Mouse (Mus musculus) midbrain, embryonic 15.5 days (tissue): ENCODE results near the gene Olfr1358. TPM values are rescaled to one million over a fixed set of nuclear protein-coding genes. Genes with fewer than 3 reads are reported as not detected.
"Not testable (repeated sequence)": the region's sequence is repeated elsewhere in the genome, so short reads cannot be mapped to it uniquely, and the experiment has no call there.

Experiments used
- ATAC-seq: fragments of 200-750 bp; cut with Nextera tagmentation; replicated peaks from 2 replicates; pipeline ENCODE4 v1.8.0; 2017; ENCODE audit warnings: moderate TSS enrichment
- H3K27ac ChIP-seq: fragments of 300-500 bp; sonication (generic); 2 replicates; pipeline ENCODE4 v1.5.1; 2015; ENCODE audit warnings: mild to moderate bottlenecking, inconsistent platforms
- H3K27me3 ChIP-seq: fragments of 300-500 bp; sonication (generic); replicated peaks from 2 replicates; pipeline ENCODE4 v1.6.1; 2015; ENCODE audit warnings: inconsistent platforms
- H3K36me3 ChIP-seq: fragments of 300-500 bp; sonication (generic); replicated peaks from 2 replicates; pipeline ENCODE4 v1.6.1; 2015; ENCODE audit warnings: inconsistent platforms
- H3K4me1 ChIP-seq: fragments of 300-500 bp; sonication (generic); 2 replicates; pipeline ENCODE4 v1.6.1; 2015; ENCODE audit warnings: inconsistent platforms
- H3K4me2 ChIP-seq: fragments of 300-500 bp; sonication (generic); 2 replicates; pipeline ENCODE4 v1.6.1; 2015; ENCODE audit warnings: inconsistent platforms, mild to moderate bottlenecking, moderate library complexity
- H3K4me3 ChIP-seq: fragments of 300-500 bp; sonication (generic); 2 replicates; pipeline ENCODE4 v1.5.1; 2015; ENCODE audit warnings: mild to moderate bottlenecking, inconsistent platforms
- H3K9ac ChIP-seq: fragments of 300-500 bp; sonication (generic); 2 replicates; pipeline ENCODE4 v1.6.1; 2015; ENCODE audit warnings: mild to moderate bottlenecking, inconsistent platforms
- H3K9me3 ChIP-seq: fragments of 300-500 bp; sonication (generic); 2 replicates; pipeline ENCODE4 v1.6.1; 2016; ENCODE audit warnings: inconsistent platforms
- WGBS: fragments of 180-500 bp; shearing (Covaris S2); methylation state at CpG from one replicate; pipeline ENCODE4 v1.1.7; 2015; ENCODE audit warnings: mixed read lengths; 5-methylcytosine and 5-hydroxymethylcytosine counted together
- polyA plus RNA-seq: library from polyadenylated mRNA; unstranded; fragments of >200 nt; fragmentation: Nextera tagmentation; extraction: Ambion mirVana; gene quantifications from 2 replicates; pipeline ENCODE4 v1.2.1, GENCODE M21; 2015

Olfr1358 gene
- polyA plus RNA-seq: not detected in 2 replicates

DNA sequence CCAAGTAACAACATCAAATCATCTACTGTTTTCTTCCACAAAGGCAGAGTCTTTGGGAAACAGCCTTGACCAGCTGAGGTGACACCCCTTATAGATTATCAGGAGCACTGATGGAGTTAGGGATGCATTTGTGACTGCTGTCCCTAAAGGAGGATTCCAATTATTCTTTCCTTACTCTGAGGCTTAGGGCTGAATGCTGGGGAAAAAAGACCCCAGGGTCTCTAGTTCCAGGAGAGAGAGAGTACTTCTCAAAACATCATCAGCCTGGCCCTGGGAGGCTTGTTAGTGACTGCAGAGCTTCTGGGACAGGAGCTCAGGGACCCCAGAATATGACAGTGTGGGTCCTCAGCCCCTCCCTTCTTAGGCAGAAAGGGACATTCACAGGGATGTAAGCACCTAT lies at the start of gene Olfr1358:
Olfr1358 (plus strand) TSS at position 301 of the 400 bp plus-strand sequence.
- Histone ChIP-seq H3K36me3 (no peaks in the 10 kb centered on the region), H3K27me3 (no peaks in the 10 kb centered on the region), H3K9ac (no peak within 1 kb of the TSS), H3K9me3 (no peaks in the 10 kb centered on the region), H3K4me2 (no peak within 1 kb of the TSS), H3K27ac (no peak within 1 kb of the TSS), H3K4me3 (no peak within 1 kb of the TSS), H3K4me1 (no peaks in the 10 kb centered on the region)
- ATAC-seq: no peak

DNA sequence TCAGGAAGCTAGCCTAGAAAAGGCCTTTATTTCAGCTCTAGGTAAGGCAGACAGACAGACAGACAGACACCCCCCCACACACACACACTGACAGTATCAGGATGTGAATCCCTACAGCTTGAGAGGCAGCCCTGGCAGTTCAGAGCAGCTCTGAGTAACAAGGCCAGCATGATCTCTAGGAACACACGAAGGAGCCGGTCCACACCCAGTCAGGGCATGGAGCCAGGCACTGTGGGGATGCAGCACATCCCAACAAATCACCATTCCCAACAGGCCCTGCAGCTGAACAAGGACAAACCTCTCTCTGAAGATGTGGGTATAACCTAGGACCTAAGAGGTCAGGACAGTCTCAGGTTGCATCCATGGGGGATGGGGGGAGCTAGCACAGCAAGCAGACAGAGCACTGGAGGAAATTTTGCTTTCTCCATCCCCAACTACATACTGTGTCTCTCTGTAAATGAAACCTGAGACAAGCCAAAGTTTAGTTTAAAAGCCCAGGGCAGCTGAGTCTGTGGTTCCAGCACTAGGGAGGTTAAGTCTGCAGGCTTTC lies 49.4 kb upstream of the Olfr1358 start:
- 62% methylated on average over 2 of the region's 2 CpGs for whole genome bisulfite sequencing
- ATAC-seq: no peak

DNA sequence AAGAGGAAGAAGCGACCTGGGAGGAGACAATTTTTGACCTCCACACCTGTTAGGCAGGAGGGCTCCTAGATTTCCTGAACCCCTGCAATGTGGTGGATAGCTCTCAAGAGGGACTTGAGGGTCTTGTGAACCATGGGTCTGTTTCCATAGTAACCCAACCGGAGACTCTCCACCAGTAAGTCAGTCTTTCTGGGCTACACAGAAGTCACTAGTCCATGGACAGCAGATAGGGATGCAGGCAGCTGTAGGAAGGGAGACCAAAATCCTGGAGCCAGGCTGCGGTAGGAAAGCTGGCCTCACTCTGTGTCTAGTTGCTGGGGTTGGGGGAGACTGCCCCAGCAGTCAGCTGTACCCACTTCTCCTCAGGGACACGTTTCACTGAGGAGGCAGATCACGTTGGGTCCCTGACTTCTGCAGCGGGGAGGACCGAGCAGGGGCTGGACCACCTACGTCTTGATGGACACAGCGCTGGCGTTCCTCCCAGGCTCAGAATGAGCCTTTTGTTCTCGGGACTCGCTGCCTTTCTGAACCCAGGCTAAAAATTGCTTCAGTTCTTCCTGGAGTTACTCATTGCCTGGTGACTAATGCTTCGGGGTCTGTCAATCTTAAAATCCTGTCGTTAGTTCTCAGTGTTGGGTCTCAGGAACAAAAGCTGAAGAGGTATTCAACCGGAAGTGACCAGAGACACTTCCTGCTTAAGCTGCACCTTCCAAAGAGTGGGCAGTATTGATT lies 46.5 kb upstream of the Olfr1358 start:
- no peaks in the 10 kb centered on the region for H3K36me3 ChIP-seq
- H3K4me1 ChIP-seq: 0 out of 2 replicates have a peak, but pooled peaks cover 4% of the 10 kb centered on the region
- H3K4me2 ChIP-seq: no peak overlapping the region
- no peak overlapping the region for H3K27ac ChIP-seq
- peak; percentile 57 for ATAC-seq
- H3K4me3 ChIP-seq: no peak overlapping the region
- WGBS: 37% methylated on average over 15 of the region's 15 CpGs
- H3K9me3 ChIP-seq: no peaks in the 10 kb centered on the region
- no peak overlapping the region for H3K9ac ChIP-seq
- no peaks in the 10 kb centered on the region for H3K27me3 ChIP-seq

More for the DNA sequence above, 49.4 kb upstream of the Olfr1358 start:
- H3K9me3 ChIP-seq: no peaks in the 10 kb centered on the region
- no peaks in the 10 kb centered on the region for H3K27me3 ChIP-seq
- H3K27ac ChIP-seq: no peak overlapping the region
- no peak overlapping the region for H3K4me3 ChIP-seq
- peaks cover 24% of the 10 kb centered on the region for H3K4me1 ChIP-seq
- no peak overlapping the region for H3K4me2 ChIP-seq
- H3K36me3 ChIP-seq: no peaks in the 10 kb centered on the region
- H3K9ac ChIP-seq: no peak overlapping the region

DNA sequence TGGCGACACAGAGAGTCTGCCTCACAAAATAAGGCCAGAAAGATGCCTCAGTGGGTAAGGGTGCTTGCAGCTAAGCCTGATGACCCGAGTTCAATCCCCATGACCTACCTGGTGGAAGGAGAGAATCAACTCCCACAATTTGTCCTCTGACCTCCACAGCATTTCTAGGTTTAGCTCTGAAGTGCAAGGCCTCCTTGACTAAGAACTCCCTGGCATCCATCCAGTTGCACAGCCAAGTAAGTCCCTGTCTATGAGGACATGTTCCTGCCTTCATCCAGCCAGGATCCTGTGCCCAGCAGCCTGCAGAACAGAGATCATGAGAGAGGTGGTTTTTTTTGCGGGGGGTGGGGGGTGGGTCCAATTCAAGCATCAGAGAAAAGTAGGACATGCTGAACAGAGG lies 45.2 kb upstream of the Olfr1358 start:
- no peak for ATAC-seq
- H3K4me1 ChIP-seq: 0 out of 2 replicates have a peak, but pooled peaks cover 4% of the 10 kb centered on the region
- H3K36me3 ChIP-seq: no peaks in the 10 kb centered on the region
- WGBS: 74% methylated on average over 3 of the region's 3 CpGs
- H3K27me3 ChIP-seq: no peaks in the 10 kb centered on the region
- no peak overlapping the region for H3K27ac ChIP-seq
- no peak overlapping the region for H3K4me2 ChIP-seq
- no peaks in the 10 kb centered on the region for H3K9me3 ChIP-seq
- H3K4me3 ChIP-seq: no peak overlapping the region
- H3K9ac ChIP-seq: no peak overlapping the region

DNA sequence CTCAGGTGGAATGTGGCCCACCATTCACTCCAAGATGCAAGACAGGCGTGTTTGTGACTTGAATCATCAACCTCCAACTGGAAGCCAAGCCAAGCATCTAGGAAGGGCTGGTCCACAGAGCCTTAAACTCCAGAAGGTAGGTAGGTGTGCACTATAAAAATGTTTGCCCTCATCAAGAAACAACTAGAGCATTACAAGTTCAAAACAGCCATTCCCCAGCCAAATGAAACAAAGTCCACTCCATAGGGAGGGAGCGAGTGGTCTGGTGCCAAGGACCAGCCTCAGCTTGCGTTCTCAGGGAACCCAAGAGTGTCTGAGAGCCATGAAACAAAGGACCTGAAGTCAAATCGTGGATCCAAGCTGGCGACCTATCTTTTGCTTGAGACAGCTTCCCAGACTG lies 43.8 kb upstream of the Olfr1358 start:
- no peaks in the 10 kb centered on the region for H3K27me3 ChIP-seq
- ATAC-seq: no peak

DNA sequence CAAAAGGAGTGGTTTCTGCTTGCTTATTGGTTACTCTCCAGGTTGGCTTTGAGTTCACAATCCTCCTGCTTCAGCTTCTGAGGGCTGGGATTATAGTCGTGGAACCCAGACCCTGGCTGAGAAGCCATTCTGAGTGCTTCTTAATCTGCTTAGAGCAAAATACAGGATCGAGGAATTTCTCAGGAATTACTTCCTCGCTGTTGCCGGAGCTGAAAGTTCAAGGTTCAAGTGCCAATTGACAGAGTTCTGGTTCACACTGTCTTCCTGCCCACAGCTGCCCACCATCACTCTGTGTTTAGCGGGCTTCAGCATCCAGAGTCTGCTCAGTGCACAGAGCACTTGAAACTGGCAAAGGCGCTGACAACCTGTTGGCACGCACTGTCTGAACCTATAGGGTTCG lies 42.5 kb upstream of the Olfr1358 start:
- Histone ChIP-seq H3K4me2 (no peak overlapping the region), H3K27me3 (no peaks in the 10 kb centered on the region), H3K4me3 (no peak overlapping the region), H3K27ac (no peak overlapping the region), H3K4me1 (0 out of 2 replicates have a peak, but pooled peaks cover 4% of the 10 kb centered on the region), H3K36me3 (no peaks in the 10 kb centered on the region), H3K9ac (no peak overlapping the region), H3K9me3 (no peaks in the 10 kb centered on the region)
- 71% methylated on average over 8 of the region's 8 CpGs for whole genome bisulfite sequencing
- no peak for ATAC-seq

More for the DNA sequence above, 43.8 kb upstream of the Olfr1358 start:
- Histone ChIP-seq H3K36me3 (no peaks in the 10 kb centered on the region), H3K4me2 (no peak overlapping the region), H3K27ac (no peak overlapping the region), H3K9ac (no peak overlapping the region), H3K9me3 (no peaks in the 10 kb centered on the region), H3K4me1 (0 out of 2 replicates have a peak, but pooled peaks cover 4% of the 10 kb centered on the region), H3K4me3 (no peak overlapping the region)
- 55% methylated on average over 5 of the region's 5 CpGs for WGBS

DNA sequence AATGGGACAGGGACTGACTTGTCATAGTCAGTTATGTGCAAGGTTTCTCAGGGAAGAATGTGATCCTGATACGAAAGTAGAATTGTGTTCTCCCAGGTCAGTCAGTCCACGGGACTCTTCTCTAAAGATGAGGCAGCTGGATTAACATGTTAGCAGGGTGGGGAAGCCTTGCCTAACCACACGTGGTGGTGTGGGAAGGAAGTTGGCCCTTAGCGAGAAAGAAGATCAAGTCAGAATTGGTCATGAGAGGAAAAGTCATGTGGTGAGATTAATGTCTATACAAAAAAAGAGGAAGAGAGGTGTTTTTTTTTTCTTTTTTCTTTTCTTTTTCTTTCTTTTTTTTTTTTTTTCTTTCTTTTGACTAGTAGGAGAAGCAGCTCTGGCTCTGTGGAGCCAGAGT lies 40.4 kb upstream of the Olfr1358 start:
- no peak for ATAC-seq
- Histone ChIP-seq H3K9ac (no peak overlapping the region), H3K4me3 (no peak overlapping the region), H3K36me3 (no peaks in the 10 kb centered on the region), H3K4me1 (peaks cover 6% of the 10 kb centered on the region), H3K9me3 (no peaks in the 10 kb centered on the region), H3K4me2 (no peak overlapping the region), H3K27ac (no peak overlapping the region), H3K27me3 (no peaks in the 10 kb centered on the region)
- WGBS: 72% methylated on average over 4 of the region's 4 CpGs

DNA sequence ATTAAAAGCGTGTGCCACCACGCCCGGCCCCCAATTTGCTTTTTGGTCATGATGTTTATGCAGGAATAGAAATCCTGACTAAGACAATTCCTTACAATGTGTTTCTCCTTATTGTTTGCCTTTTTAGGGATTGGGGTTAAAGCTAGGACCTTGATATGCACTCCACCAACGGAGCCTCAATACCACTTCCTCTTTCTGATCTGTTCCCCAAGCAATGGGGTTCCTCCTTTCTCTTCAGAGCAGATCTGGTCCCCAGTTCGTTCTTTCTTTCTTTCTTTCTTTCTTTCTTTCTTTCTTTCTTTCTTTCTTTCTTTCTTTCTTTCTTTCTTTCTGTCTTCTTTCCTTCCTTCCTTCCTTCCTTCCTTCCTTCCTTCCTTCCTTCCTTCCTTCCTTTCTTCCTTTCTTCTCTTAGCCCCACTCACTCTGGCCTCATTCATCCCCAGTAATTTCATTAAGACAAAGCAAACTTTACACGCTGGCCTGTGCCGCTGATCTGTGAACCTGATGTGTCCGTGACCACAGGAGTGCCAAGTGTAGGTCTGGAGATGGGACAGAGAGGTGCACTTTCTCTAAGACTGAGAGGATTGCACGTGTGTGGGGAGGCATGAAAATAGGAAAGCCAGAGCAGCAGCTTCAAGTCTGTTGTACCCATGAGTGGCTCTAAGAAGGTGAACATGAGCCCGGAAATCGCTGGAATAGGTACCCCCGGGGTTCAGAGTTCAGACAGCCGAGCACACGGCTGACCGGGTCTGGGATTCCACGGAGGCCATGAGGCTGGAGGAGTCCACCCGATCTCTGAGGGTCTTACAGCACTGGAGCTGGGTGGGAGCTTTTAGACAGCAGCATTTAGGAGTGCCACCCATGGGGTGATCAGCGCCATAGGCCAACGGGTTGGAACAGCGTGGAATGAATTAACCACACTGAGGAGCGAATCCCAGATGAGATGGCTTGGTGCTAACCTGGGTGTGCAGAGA lies 36.0 kb upstream of the Olfr1358 start:
- WGBS: 34% methylated on average over 21 of the region's 21 CpGs

DNA sequence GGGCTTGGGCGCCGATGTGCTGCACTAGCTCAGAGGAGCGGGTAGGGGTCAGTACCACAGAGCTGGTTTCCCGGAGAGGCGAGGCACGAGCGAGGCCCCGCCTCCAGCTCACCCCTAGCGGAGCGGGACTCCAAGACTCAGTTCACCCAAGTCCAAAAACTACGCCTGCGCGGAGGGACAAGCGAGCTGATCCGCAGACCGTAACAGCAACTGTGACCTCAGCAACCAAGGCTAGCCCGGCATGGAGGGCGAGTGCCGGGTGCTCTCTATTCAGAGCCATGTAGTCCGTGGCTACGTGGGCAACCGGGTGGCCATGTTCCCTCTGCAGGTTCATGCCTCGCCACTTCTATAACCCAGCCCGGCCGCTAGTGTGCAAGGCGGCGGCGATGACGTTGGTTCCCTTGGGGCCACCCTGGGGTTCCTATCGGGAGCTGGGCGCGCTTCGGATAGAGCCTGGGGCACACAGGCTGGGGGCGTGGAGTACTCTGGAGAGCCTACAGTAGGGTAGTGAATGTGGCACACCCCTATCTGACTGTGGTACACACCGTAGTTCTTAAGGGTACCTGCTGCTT lies 35.2 kb upstream of the Olfr1358 start:
- Histone ChIP-seq H3K4me2 (peak overlapping the region; percentile 96), H3K9ac (peak overlapping the region; percentile 52), H3K27me3 (peaks cover 7% of the 10 kb centered on the region), H3K4me1 (peaks cover 14% of the 10 kb centered on the region), H3K4me3 (peak overlapping the region; percentile 57), H3K9me3 (no peaks in the 10 kb centered on the region), H3K27ac (peak overlapping the region; percentile 4; the same call in 1 of the 2 replicates), H3K36me3 (no peaks in the 10 kb centered on the region)
- ATAC-seq: peak; percentile 95
- WGBS: under 1% methylated on average over 35 of the region's 35 CpGs

More for the DNA sequence above, 36.0 kb upstream of the Olfr1358 start:
- ATAC-seq: no peak
- Histone ChIP-seq H3K4me2 (peak overlapping the region; percentile 96), H3K27me3 (peaks cover 7% of the 10 kb centered on the region), H3K36me3 (no peaks in the 10 kb centered on the region), H3K4me3 (peak overlapping the region; percentile 57), H3K27ac (0 out of 2 replicates have a peak overlapping the region, but pooled peaks have one; percentile 4), H3K9me3 (no peaks in the 10 kb centered on the region), H3K4me1 (peaks cover 14% of the 10 kb centered on the region), H3K9ac (peak overlapping the region; percentile 52)

DNA sequence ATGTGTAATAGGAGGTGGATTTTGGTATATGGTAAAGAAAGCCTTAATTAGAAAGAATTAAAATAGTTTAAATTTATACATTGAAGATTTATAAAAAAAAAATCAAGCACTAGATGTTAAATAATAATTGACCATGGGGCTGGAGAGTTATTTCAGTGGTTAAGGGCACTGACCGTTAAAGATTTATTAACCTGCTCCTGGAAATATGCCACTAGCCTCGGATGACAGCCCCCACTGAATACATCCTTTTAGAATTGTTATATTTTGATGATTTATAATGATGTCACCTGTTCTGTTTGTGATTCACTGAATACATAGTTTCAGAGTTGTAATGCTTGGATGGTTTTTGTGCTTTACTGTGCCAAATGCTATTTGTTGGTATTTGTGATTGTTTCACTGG lies 31.9 kb upstream of the Olfr1358 start:
- not testable (repeated sequence) for ATAC-seq, H3K4me2 ChIP-seq, H3K9ac ChIP-seq, H3K4me3 ChIP-seq, H3K27me3 ChIP-seq, H3K36me3 ChIP-seq, H3K9me3 ChIP-seq, H3K27ac ChIP-seq
- H3K4me1 ChIP-seq: peaks cover 20% of the 10 kb centered on the region
- WGBS: 71% methylated on average over 2 of the region's 2 CpGs

DNA sequence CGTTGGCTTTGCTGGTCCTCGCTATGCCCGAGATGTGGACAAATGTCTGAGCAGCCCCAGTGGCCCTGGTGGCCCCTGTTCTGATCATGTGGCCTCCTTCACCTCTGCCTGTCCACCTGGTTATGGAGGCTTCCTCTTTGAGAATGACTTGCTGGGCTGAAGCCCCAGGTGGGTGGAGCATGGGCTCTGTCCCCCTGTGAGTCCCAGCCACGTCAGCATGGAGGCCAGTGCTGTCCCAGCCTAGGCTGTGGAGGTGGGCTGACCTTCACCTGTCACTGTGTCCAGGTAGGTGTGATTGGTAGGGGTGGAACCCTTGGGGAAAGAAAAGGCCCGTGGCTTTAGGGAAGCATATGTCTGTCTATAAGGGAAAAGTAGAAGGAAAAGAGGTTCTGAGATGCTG lies 30.4 kb upstream of the Olfr1358 start:
- no peak overlapping the region for H3K4me2 ChIP-seq
- ATAC-seq: no peak
- no peak overlapping the region for H3K4me3 ChIP-seq
- no peaks in the 10 kb centered on the region for H3K9me3 ChIP-seq
- H3K9ac ChIP-seq: no peak overlapping the region
- peaks cover 7% of the 10 kb centered on the region for H3K27me3 ChIP-seq
- WGBS: 79% methylated on average over 5 of the region's 5 CpGs
- no peaks in the 10 kb centered on the region for H3K36me3 ChIP-seq
- H3K27ac ChIP-seq: no peak overlapping the region
- H3K4me1 ChIP-seq: peaks cover 14% of the 10 kb centered on the region; the same call in 1 of the 2 replicates
